Mouse (Mus musculus) liver, embryonic 12.5 days (tissue): ENCODE results near the gene Mettl1. TPM values are rescaled to one million over a fixed set of nuclear protein-coding genes. Genes with fewer than 3 reads are reported as not detected.
A peak's percentile ranks its signal among the peaks of the same experiment; 100 is the strongest.

Source experiments
- ATAC-seq: fragments of 200-750 bp; cut with Nextera tagmentation; 2 replicates; pipeline ENCODE4 v1.8.0; 2017; ENCODE audit warnings: moderate number of reproducible peaks, mild to moderate bottlenecking, moderate library complexity
- H3K27ac ChIP-seq: fragments of 300-500 bp; sonication (generic); 2 replicates; pipeline ENCODE4 v1.5.1; 2016; ENCODE audit warnings: mild to moderate bottlenecking
- H3K27me3 ChIP-seq: fragments of 300-500 bp; sonication (generic); replicated peaks from 2 replicates; pipeline ENCODE4 v1.6.1; 2016; ENCODE audit warnings: mild to moderate bottlenecking, moderate library complexity
- H3K36me3 ChIP-seq: fragments of 300-500 bp; sonication (generic); 2 replicates; pipeline ENCODE4 v1.6.1; 2016; ENCODE audit warnings: mild to moderate bottlenecking, moderate library complexity
- H3K4me1 ChIP-seq: fragments of 300-500 bp; sonication (generic); 2 replicates; pipeline ENCODE4 v1.6.1; 2016
- H3K4me2 ChIP-seq: fragments of 300-500 bp; sonication (generic); 2 replicates; pipeline ENCODE4 v1.6.1; 2016; ENCODE audit warnings: mild to moderate bottlenecking, moderate library complexity
- H3K4me3 ChIP-seq: fragments of 300-500 bp; sonication (generic); 2 replicates; pipeline ENCODE4 v1.5.1; 2016; ENCODE audit warnings: mild to moderate bottlenecking, moderate library complexity
- H3K9ac ChIP-seq: fragments of 300-500 bp; sonication (generic); 2 replicates; pipeline ENCODE4 v1.6.1; 2016; ENCODE audit warnings: mild to moderate bottlenecking, moderate library complexity
- H3K9me3 ChIP-seq: fragments of 300-500 bp; sonication (generic); replicated peaks from 2 replicates; pipeline ENCODE4 v1.6.1; 2016; ENCODE audit warnings: mild to moderate bottlenecking, moderate library complexity
- WGBS: fragments of 180-500 bp; shearing (Covaris S2); methylation state at CpG from one replicate; pipeline ENCODE4 v1.1.7; 2016; ENCODE audit not compliant: insufficient replicate concordance; 5-methylcytosine and 5-hydroxymethylcytosine counted together
- polyA plus RNA-seq: library from polyadenylated mRNA; unstranded; fragments of >200 nt; fragmentation: Nextera tagmentation; extraction: Ambion mirVana; gene quantifications from 2 replicates; pipeline ENCODE4 v1.2.1, GENCODE M21; 2016

Gene Mettl1
- polyA plus RNA-seq, 1 experiment from 2014 or later: 33.6 TPM

GRCm38 (mm10) chr10:127049395-127050118, 8.3 kb downstream of the Mettl1 start:
- Histone ChIP-seq H3K4me3 (no peak overlapping the region), H3K9me3 (no peaks in the 10 kb centered on the region), H3K4me2 (peak overlapping the region; percentile 33), H3K36me3 (peaks cover 14% of the 10 kb centered on the region), H3K27ac (no peak overlapping the region), H3K4me1 (0 out of 2 replicates have a peak, but pooled peaks cover 13% of the 10 kb centered on the region), H3K27me3 (peaks cover 75% of the 10 kb centered on the region), H3K9ac (no peak overlapping the region)
- 5% methylated on average over 29 of the region's 29 CpGs for WGBS
- no peak for ATAC-seq

GRCm38 (mm10) chr10:127050119-127050474, 8.9 kb downstream of the Mettl1 start:
- Histone ChIP-seq H3K27ac (no peak overlapping the region), H3K36me3 (peaks cover 9% of the 10 kb centered on the region; the same call in 1 of the 2 replicates), H3K9ac (no peak overlapping the region), H3K4me1 (0 out of 2 replicates have a peak, but pooled peaks cover 13% of the 10 kb centered on the region), H3K9me3 (no peaks in the 10 kb centered on the region), H3K4me2 (no peak overlapping the region), H3K4me3 (no peak overlapping the region), H3K27me3 (peaks cover 80% of the 10 kb centered on the region)
- WGBS: 5% methylated on average over 10 of the region's 10 CpGs
- no peak for ATAC-seq

GRCm38 (mm10) chr10:127054646-127055045, 13.4 kb downstream of the Mettl1 start:
- Histone ChIP-seq H3K4me3 (no peak overlapping the region), H3K4me1 (peaks cover 21% of the 10 kb centered on the region), H3K9me3 (no peaks in the 10 kb centered on the region), H3K4me2 (no peak overlapping the region), H3K36me3 (no peaks in the 10 kb centered on the region; the same call in 1 of the 2 replicates), H3K27me3 (peaks cover 100% of the 10 kb centered on the region), H3K27ac (no peak overlapping the region), H3K9ac (no peak overlapping the region)
- no peak for ATAC-seq
- 53% methylated on average over 4 of the region's 4 CpGs for WGBS

- H3K27me3 ChIP-seq: peaks cover 100% of the 10 kb centered on the region
- H3K4me3 ChIP-seq: no peak overlapping the region
- no peaks in the 10 kb centered on the region for H3K9me3 ChIP-seq
- WGBS: 48% methylated on average over 8 of the region's 8 CpGs
- H3K4me2 ChIP-seq: no peak overlapping the region
- ATAC-seq: no peak
- no peak overlapping the region for H3K27ac ChIP-seq
- H3K9ac ChIP-seq: no peak overlapping the region
- no peaks in the 10 kb centered on the region; the same call in 1 of the 2 replicates for H3K36me3 ChIP-seq
- peaks cover 24% of the 10 kb centered on the region for H3K4me1 ChIP-seq
Measured at GRCm38 (mm10) chr10:127055406-127055805, 14.2 kb downstream of the Mettl1 start.

- H3K4me2 ChIP-seq: no peak overlapping the region
- 74% methylated on average over 20 of the region's 20 CpGs for whole genome bisulfite sequencing
- no peaks in the 10 kb centered on the region; the same call in 1 of the 2 replicates for H3K36me3 ChIP-seq
- H3K27me3 ChIP-seq: peaks cover 100% of the 10 kb centered on the region
- ATAC-seq: no peak
- H3K4me1 ChIP-seq: peaks cover 26% of the 10 kb centered on the region
- H3K9me3 ChIP-seq: no peaks in the 10 kb centered on the region
- H3K9ac ChIP-seq: no peak overlapping the region
- no peak overlapping the region for H3K27ac ChIP-seq
- no peak overlapping the region for H3K4me3 ChIP-seq
Measured at GRCm38 (mm10) chr10:127056490-127056889, 15.3 kb downstream of the Mettl1 start.

GRCm38 (mm10) chr10:127058161-127058560, 16.9 kb downstream of the Mettl1 start:
- H3K36me3 ChIP-seq: no peaks in the 10 kb centered on the region; the same call in 1 of the 2 replicates
- no peak overlapping the region for H3K4me3 ChIP-seq
- H3K4me1 ChIP-seq: peaks cover 34% of the 10 kb centered on the region
- ATAC-seq: 0 out of 2 replicates have a peak, but pooled peaks have one; percentile 14
- no peak overlapping the region for H3K9ac ChIP-seq
- no peaks in the 10 kb centered on the region for H3K9me3 ChIP-seq
- H3K4me2 ChIP-seq: no peak overlapping the region
- 2% methylated on average over 9 of the region's 9 CpGs for WGBS
- peaks cover 95% of the 10 kb centered on the region for H3K27me3 ChIP-seq
- no peak overlapping the region for H3K27ac ChIP-seq

GRCm38 (mm10) chr10:127058708-127059107, 17.5 kb downstream of the Mettl1 start:
- Histone ChIP-seq H3K4me2 (peak overlapping the region; percentile 98), H3K27me3 (peaks cover 90% of the 10 kb centered on the region), H3K36me3 (no peaks in the 10 kb centered on the region; the same call in 1 of the 2 replicates), H3K4me1 (peaks cover 36% of the 10 kb centered on the region), H3K4me3 (peak overlapping the region; percentile 67; the same call in 1 of the 2 replicates), H3K9ac (no peak overlapping the region), H3K27ac (no peak overlapping the region), H3K9me3 (no peaks in the 10 kb centered on the region)
- no peak for ATAC-seq
- WGBS: 12% methylated on average over 8 of the region's 8 CpGs

- no peak for ATAC-seq
- H3K27ac ChIP-seq: no peak overlapping the region
- H3K27me3 ChIP-seq: peaks cover 83% of the 10 kb centered on the region
- H3K9me3 ChIP-seq: no peaks in the 10 kb centered on the region
- H3K4me3 ChIP-seq: peak overlapping the region; percentile 67
- no peaks in the 10 kb centered on the region; the same call in 1 of the 2 replicates for H3K36me3 ChIP-seq
- H3K4me1 ChIP-seq: peaks cover 39% of the 10 kb centered on the region
- H3K9ac ChIP-seq: peak overlapping the region; percentile 64
- under 1% methylated on average over 56 of the region's 92 CpGs for WGBS
- H3K4me2 ChIP-seq: peak overlapping the region; percentile 98
Measured at GRCm38 (mm10) chr10:127059174-127059967, 18.2 kb downstream of the Mettl1 start.

GRCm38 (mm10) chr10:127059968-127060916, 19.0 kb downstream of the Mettl1 start, which contains the start of gene March9:
Gene March9 (minus strand): TSS chr10:127060184.
- Histone ChIP-seq H3K4me3 (peak within 1 kb of the TSS; percentile 67), H3K4me1 (peaks cover 48% of the 10 kb centered on the region), H3K36me3 (peaks cover 8% of the 10 kb centered on the region), H3K27me3 (peaks cover 74% of the 10 kb centered on the region), H3K4me2 (peak within 1 kb of the TSS; percentile 98), H3K9ac (peak within 1 kb of the TSS; percentile 64), H3K9me3 (no peaks in the 10 kb centered on the region), H3K27ac (no peak within 1 kb of the TSS)
- no peak for ATAC-seq
- WGBS: 3% methylated on average over 32 of the region's 72 CpGs

GRCm38 (mm10) chr10:127061085-127061484, 19.9 kb downstream of the Mettl1 start:
- Histone ChIP-seq H3K36me3 (peaks cover 17% of the 10 kb centered on the region), H3K9ac (no peak overlapping the region), H3K4me3 (no peak overlapping the region), H3K9me3 (no peaks in the 10 kb centered on the region), H3K4me1 (peaks cover 56% of the 10 kb centered on the region), H3K27me3 (peaks cover 66% of the 10 kb centered on the region), H3K4me2 (no peak overlapping the region), H3K27ac (no peak overlapping the region)
- ATAC-seq: no peak
- 44% methylated on average over 5 of the region's 5 CpGs for WGBS

GRCm38 (mm10) chr10:127061513-127061912, 20.3 kb downstream of the Mettl1 start:
- H3K4me1 ChIP-seq: peaks cover 60% of the 10 kb centered on the region
- H3K4me3 ChIP-seq: no peak overlapping the region
- H3K9me3 ChIP-seq: no peaks in the 10 kb centered on the region
- H3K27ac ChIP-seq: no peak overlapping the region
- no peak overlapping the region for H3K4me2 ChIP-seq
- peaks cover 62% of the 10 kb centered on the region for H3K27me3 ChIP-seq
- no peak overlapping the region for H3K9ac ChIP-seq
- WGBS: 70% methylated on average over 2 of the region's 2 CpGs
- ATAC-seq: no peak
- H3K36me3 ChIP-seq: peaks cover 21% of the 10 kb centered on the region
